Mouse (Mus musculus): Measurements from ENCODE around the gene Serpina3k.
"Not testable (repeated sequence)": the region's sequence is repeated elsewhere in the genome, so short reads cannot be mapped to it uniquely, and the experiment has no call there.

Serpina3k gene

DNA sequence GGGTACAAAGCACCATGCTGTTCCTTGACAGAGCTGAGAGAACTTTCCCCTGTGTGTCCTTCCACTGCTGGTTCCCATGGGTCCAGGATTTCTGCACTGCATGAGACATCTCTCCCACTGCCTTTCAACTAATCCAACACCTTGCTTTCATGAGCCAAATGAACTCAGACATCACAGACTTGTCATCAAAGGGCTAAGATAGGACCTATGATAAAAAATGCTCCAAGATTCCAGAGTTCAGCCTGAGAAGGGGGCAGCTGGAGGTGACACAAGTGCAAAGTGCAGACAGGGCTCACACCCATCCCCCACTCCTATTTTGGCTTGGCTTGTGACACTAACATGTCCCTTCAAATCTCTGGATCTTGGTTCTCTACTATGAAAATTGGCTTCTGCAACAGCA, 50.2 kb downstream of the Serpina3k start:
- DNase-seq (ENCODE audit: low spot score), result no peak

GRCm38 (mm10) chr12:104391057-104391456, 52.8 kb downstream of the Serpina3k start:
- not testable (repeated sequence) for DNase-seq (ENCODE audit: low spot score)

All from yolk sac, embryonic 10.5 days (tissue).